Mouse (Mus musculus): ENCODE results near the gene Akr1b7.

GRCm38 (mm10) chr6:34412023-34412422 is at the start of gene Akr1b7:
- TF ChIP-seq CTCF (IDR thresholded peaks at IDR 0.05; ENCODE audit: borderline replicate concordance, insufficient read depth, low read depth, low read length), result no peak
- no peak for TF ChIP-seq POLR2A (IDR thresholded peaks at IDR 0.05; ENCODE audit: borderline replicate concordance, insufficient read depth, low read length)

All from cerebellum, adult 2 months (tissue).